Mouse (Mus musculus): Measurements from ENCODE around the gene Foxp1.

- TF ChIP-seq GATA1 (IDR thresholded peaks at IDR 0.05; ENCODE audit: borderline replicate concordance, low read length) (no peak), FLI1 (IDR thresholded peaks at IDR 0.05; ENCODE audit: low read length) (no peak)
Observed at GRCm38 (mm10) chr6:99274222-99274621, 248.3 kb downstream of the Foxp1 start.
